Mouse (Mus musculus) ES-E14 (cell line): ENCODE measurements around the gene Trpm3. TPM values are rescaled to one million over a fixed set of nuclear protein-coding genes. Genes with fewer than 3 reads are reported as not detected.

Experiments used
- DNase-seq: peaks from one replicate; pipeline ENCODE4 v3.0.0-alpha.2; 2013; ENCODE audit warnings: low read depth, low spot score
- H3K27ac ChIP-seq: 2 replicates; pipeline ENCODE4 v1.5.1; 2012; ENCODE audit warnings: low read depth, mild to moderate bottlenecking, low read length, moderate library complexity, mixed read lengths; ENCODE audit not compliant: poor library complexity, insufficient read depth, severe bottlenecking
- H3K36me3 ChIP-seq: 2 replicates; pipeline ENCODE4 v1.6.1; 2012; ENCODE audit warnings: mild to moderate bottlenecking, low read length, moderate library complexity, mixed read lengths; ENCODE audit not compliant: control insufficient read depth, poor library complexity, insufficient read depth, severe bottlenecking
- H3K4me1 ChIP-seq, 2 experiments: fragments of 150-350 bp in 1 of 2; sonication (generic) in 1 of 2; 2 replicates each; pipeline ENCODE4 v1.6.1; 2012; ENCODE audit warnings: low read length in 2 of 2, mild to moderate bottlenecking in 1 of 2, mixed read lengths in 1 of 2; ENCODE audit not compliant: control insufficient read depth in 2 of 2, insufficient read depth in 2 of 2, poor library complexity in 1 of 2
- H3K4me3 ChIP-seq, 2 experiments: fragments of 150-350 bp in 1 of 2; sonication (generic) in 1 of 2; 2 replicates each; pipeline ENCODE4 v1.5.1; 2012; ENCODE audit warnings: low read length in 2 of 2, low read depth in 1 of 2, mild to moderate bottlenecking in 1 of 2, mixed read lengths in 1 of 2; ENCODE audit not compliant: insufficient read depth in 1 of 2, poor library complexity in 1 of 2, severe bottlenecking in 1 of 2
- H3K9ac ChIP-seq: 2 replicates; pipeline ENCODE4 v1.6.1; 2012; ENCODE audit warnings: low read depth, mild to moderate bottlenecking, low read length, mixed read lengths; ENCODE audit not compliant: poor library complexity, insufficient read depth, severe bottlenecking
- H3K9me3 ChIP-seq: fragments of 150-350 bp; sonication (generic); 2 replicates; pipeline ENCODE4 v1.6.1; 2012; ENCODE audit warnings: low read depth, mild to moderate bottlenecking, low read length; ENCODE audit not compliant: control insufficient read depth, insufficient read depth
- CHD2 ChIP-seq: IDR thresholded peaks from 2 replicates; pipeline ENCODE4 v1.6.1; 2014; ENCODE audit warnings: mild to moderate bottlenecking, low read depth, low read length, inconsistent platforms
- HCFC1 ChIP-seq: IDR thresholded peaks from 2 replicates; pipeline ENCODE4 v1.6.1; 2012; ENCODE audit warnings: low read length, inconsistent platforms, borderline replicate concordance; ENCODE audit not compliant: insufficient read depth
- MAFK ChIP-seq: IDR thresholded peaks from 2 replicates; pipeline ENCODE4 v1.6.1; 2014; ENCODE audit warnings: mild to moderate bottlenecking, low read depth, low read length, inconsistent platforms; ENCODE audit not compliant: insufficient read depth
- ZC3H11A ChIP-seq: IDR thresholded peaks from 2 replicates; pipeline ENCODE4 v1.6.1; 2012; ENCODE audit warnings: low read depth, mild to moderate bottlenecking, inconsistent platforms, low read length, borderline replicate concordance
- ZNF384 ChIP-seq: IDR thresholded peaks from 2 replicates; pipeline ENCODE4 v1.6.1; 2012; ENCODE audit warnings: low read depth, low read length, inconsistent platforms
- in situ Hi-C, 2 experiments: fragments of 600-800 bp; cut with MboI; formaldehyde crosslinking; loops; one replicate each; pipeline ENCODE4 v1.15.1; 2025; ENCODE audit warnings: low sequenced_read_pairs in 2 of 2, inconsistent platforms in 1 of 2; ENCODE audit not compliant: unreplicated experiment in 2 of 2
- total RNA-seq: library from RNA; depleted of rRNA; stranded (reverse); fragments of 300-350 nt; gene quantifications from 2 replicates; pipeline ENCODE4 v1.2.3, GENCODE M21; 2012

The Trpm3 gene
- total RNA-seq, 1 experiment, result 0.22 TPM

DNA sequence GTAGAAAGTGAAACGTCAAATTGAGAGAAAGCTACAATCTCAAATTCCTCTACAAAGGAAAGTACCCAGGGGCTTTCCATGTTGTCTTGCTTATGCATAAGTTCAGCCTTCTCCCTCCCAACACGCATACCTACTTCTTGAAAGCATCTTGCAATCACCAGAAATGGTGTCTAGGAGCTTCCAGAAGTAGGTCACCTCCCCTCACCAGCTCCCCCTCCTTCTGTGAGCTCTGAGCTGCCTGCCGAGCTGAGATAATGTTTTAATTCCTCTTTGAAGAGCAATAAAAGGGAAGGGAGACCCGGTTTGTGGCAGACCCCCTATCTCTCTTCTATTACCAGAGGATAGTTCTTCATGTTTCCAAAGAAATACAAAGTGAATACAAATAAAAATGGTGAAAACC, 465.5 kb downstream of the Trpm3 start:
- no peaks in the 10 kb centered on the region for H3K4me1 ChIP-seq
- DNase-seq, result no peak
- H3K27ac ChIP-seq, result no peak overlapping the region
- no peak overlapping the region for H3K9ac ChIP-seq
- no peak overlapping the region for H3K4me3 ChIP-seq
- in situ Hi-C loops, result no loop called here
- H3K9me3 ChIP-seq, result no peaks in the 10 kb centered on the region
- no peak for TF ChIP-seq ZNF384
- no peak for TF ChIP-seq MAFK
- no peak for TF ChIP-seq HCFC1
- TF ChIP-seq ZC3H11A, result no peak
- no peak for TF ChIP-seq CHD2
- H3K36me3 ChIP-seq, result no peaks in the 10 kb centered on the region

DNA sequence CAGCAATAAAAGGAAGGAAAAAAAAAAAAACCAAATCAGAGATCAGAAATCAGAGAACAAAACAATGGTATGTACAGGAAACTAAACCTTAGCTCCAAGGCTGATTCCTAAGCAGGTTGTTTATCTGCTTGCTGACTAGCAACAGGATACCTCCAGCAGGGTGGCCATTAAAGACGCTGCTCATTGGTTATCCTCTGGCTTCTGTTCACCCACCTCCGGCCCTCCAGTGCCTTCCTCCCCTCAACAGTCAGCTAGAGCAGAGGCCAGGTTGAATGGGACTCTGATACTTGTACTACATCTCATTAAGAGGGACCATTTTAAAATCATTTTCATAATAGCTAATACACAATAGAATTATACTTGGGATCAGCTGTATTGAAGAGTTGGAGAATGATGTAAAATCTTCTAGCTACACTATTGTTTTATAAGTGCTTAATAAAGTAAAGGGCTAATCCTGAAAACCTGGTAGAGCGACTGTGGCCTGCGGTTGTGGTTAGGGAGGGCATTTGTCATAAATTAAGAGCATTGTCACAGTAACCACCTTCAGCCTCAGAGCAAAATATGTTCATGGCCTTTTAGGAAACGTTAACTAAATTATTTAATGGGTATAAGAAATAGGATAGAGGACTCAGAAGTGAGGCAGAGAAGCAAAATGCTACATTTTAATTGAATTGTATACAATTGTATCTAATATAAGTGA, 469.3 kb downstream of the Trpm3 start:
- H3K9me3 ChIP-seq, result no peaks in the 10 kb centered on the region
- H3K36me3 ChIP-seq, result no peaks in the 10 kb centered on the region
- H3K4me1 ChIP-seq, result no peaks in the 10 kb centered on the region
- in situ Hi-C loops, result no loop called here
- no peak overlapping the region for H3K4me3 ChIP-seq
- no peak for DNase-seq
- H3K27ac ChIP-seq, result no peak overlapping the region
- no peak for TF ChIP-seq ZC3H11A
- no peak for TF ChIP-seq HCFC1
- no peak for TF ChIP-seq MAFK
- TF ChIP-seq ZNF384, result no peak
- TF ChIP-seq CHD2, result no peak
- H3K9ac ChIP-seq, result no peak overlapping the region

DNA sequence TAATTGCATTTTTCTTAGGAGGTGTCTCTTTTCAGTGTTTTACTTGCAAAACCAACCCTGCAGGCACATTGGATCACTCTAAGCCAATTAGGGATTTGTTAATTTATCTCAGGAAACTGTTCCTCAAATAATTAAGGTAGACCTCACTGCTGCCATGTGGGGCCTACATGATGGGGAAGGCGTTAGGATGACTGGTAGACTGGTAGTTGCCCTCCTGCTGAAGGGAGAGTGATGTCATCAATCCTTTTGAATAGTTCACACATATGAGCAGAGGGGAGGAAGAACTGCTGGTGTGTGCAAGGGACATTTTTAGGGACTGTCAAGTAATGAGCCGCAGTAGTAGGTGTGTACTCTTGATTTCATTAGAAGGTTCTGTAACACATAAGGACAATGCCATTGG, 472.8 kb downstream of the Trpm3 start:
- DNase-seq, result no peak
- Histone ChIP-seq H3K4me1 (no peaks in the 10 kb centered on the region), H3K9me3 (no peaks in the 10 kb centered on the region), H3K9ac (no peak overlapping the region), H3K4me3 (no peak overlapping the region), H3K27ac (no peak overlapping the region), H3K36me3 (no peaks in the 10 kb centered on the region)
- in situ Hi-C loops, result no loop called here
- TF ChIP-seq HCFC1, result no peak
- no peak for TF ChIP-seq ZNF384
- no peak for TF ChIP-seq MAFK

DNA sequence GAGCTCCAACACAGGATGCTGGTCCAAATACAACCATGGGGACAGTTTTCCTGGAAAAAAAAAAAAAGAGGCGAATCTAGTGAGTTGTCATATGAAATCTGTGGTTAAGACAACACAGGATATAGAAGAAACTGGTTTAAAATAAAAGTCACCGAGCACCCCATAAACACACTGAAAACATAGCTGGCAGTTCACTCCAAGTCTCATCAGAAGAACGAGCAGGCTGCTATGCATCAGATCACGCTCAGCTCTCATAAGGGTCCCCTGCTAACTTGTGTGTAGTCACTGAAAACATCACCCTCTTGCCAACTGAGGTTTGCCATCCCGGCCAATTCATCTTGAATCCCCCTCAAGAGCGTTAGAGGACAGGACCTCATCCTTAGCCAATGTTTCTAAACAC, 476.5 kb downstream of the Trpm3 start:
- H3K9me3 ChIP-seq, result no peaks in the 10 kb centered on the region
- no peak overlapping the region for H3K27ac ChIP-seq
- in situ Hi-C loops, result no loop called here
- no peak for DNase-seq
- TF ChIP-seq CHD2, result no peak
- no peak for TF ChIP-seq ZNF384
- TF ChIP-seq MAFK, result no peak
- no peak for TF ChIP-seq ZC3H11A
- no peak for TF ChIP-seq HCFC1
- no peaks in the 10 kb centered on the region for H3K4me1 ChIP-seq
- H3K9ac ChIP-seq, result no peak overlapping the region
- H3K36me3 ChIP-seq, result no peaks in the 10 kb centered on the region
- H3K4me3 ChIP-seq, result no peak overlapping the region
